Mouse (Mus musculus): ENCODE data around the gene Pde4c.

Gene Pde4c

DNA sequence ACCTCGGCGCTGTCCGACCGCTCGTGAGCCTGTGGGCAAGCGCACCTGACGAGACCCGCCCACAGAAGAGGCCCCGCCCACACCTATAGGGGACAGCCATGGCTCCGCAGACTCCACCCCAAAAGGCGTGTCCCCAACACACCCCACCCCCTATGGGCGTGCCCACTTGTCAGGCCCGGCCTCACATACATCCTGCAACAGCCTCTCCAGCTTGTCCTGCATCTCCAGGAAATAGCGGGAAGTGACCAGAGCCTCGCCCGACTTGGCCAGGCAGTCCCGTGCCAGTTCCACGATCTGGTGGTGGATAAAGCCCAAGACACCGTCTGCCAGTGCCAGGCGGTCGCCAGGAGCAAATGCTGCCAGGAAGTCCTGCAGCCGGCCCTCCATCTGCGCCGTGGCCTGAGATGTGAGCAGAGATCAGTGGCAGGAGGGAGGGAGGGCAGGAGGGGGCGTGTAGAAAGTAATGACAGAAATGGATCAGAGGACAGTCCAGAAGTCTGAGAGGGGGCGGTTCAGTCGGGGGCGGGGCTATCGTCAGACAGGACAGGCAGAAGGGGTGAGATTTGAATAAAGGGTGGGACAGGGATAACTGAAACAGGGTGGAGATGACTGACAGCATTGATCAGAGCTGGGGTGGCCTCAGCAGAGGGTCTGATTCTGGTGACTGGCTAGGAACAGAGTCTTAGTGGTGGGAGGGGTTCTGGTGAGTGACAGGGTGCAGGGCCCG, 64.6 kb downstream of the Pde4c start:
- no peak for DNase-seq (ENCODE audit: low spot score in 2 of 2)

DNA sequence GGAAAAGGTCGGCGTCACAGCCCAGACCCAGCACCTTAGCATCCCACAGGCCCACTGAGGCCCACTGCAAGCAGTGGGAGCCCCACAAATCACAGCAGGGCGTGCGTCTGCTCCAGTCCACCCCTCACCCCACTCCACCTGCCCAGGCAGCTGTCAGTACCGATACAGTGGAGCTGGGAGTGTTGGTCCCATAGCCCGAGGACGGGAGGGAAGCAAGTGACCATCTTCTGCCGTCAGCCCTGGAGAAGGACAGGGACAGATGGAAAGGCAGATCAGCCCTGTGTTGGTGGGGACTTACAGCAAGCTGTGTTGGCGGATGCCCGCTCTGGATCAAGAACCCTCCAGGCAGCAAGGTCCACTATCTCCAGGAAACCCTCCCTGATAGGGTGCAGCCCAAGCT, 65.5 kb downstream of the Pde4c start:
- DNase-seq (ENCODE audit: low spot score in 2 of 2): no peak

DNA sequence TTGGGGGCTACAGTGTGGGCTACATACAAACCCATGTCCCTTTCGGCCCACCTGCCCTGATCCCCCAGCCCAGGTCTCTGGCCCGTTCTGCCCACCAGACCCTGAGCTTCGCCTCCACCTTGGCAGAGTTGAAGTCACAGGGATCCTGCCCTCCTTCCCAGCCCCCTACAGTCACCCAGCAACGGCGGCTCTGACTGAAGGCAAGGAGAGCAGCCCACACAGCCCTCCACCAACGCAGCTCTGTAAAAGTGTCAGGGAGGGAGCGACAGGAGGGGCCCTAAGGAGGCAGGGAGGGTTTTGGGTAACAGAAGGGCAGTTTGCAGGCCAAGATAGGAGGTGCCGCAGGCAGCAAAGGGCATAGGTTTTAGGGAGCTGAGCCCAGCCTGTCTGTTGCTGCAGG, 67.3 kb downstream of the Pde4c start:
- DNase-seq (ENCODE audit: low spot score in 2 of 2): no peak

DNA sequence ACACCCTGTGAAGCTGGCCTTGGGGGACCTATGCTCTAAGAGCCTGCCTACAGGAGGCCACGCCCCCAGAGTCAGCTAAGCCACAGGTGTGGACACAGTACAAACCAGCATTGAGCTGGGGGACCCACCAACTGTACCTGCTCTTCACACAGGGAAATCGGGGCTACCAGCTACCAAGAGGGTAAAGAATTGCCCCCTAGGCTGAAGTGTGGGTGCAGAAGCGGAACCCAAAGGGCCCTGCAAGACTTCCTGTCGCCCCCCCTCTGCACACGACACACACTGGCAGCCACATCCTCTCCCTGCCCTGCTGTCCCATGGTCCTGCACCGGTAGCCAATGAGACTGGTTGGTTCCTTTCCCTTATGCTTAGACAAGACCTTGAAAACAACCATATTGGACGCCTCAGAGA, 67.8 kb downstream of the Pde4c start:
- DNase-seq (ENCODE audit: low spot score in 2 of 2): peak in 1 of 2 experiments; percentile 54

DNA sequence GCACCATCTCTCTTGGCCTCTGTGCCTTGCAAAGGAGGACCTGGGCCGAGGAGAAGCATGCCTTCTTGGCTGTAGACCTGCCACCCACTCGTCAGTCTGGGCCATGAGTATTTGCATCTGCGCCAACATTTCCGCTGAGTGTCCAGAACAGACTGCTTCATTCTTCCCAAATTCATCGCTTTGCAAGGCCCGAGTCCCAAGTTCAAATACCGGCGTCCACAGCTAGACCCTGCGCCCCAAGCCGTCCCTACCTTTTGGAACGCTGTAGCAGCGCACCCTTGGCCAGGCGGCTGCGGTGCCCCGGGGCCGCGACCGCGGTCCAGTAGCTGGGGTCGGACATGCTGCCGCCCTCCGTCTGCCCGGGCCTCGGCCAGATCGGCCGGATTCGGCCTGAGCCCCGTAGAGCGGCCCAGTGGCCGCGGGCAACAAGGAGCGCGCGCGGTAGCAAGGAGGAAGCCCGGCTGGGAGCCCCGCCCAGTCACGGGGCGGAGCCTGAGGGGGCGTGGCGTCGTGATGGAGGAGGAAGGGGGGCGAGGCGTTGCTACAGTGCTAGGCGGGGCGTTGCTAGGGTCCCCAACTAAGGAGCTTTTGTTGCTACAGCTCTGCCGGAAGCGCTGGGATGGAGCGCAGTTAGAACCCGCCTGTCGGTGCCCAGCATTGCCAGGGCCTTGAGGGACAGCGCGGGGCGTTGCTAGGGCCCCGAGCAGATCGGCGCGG, 68.6 kb downstream of the Pde4c start:
- peak; percentile 95 to 97 for DNase-seq (ENCODE audit: low spot score in 2 of 2)

DNA sequence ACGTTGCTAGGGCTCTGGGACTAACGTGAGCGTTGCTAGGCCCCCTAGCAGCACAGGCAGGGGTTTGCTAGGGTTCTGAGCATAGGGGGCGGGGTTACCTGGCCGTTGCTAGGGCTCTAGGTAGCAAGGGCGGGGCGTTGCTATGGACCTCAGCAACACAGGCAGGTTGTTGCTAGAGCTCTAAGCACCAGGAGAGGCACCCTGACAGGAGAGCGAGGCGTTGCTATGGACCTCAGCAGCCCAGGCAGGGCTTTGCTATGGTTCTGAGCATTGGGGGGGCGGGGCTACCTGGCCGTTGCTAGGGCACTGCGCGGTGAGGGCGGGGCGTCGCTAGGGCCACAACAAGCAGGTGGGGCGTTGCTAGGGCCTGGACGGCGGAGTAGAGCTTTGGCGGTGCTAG, 69.2 kb downstream of the Pde4c start:
- peak in 1 of 2 experiments; percentile 62 for DNase-seq (ENCODE audit: low spot score in 2 of 2)

DNA sequence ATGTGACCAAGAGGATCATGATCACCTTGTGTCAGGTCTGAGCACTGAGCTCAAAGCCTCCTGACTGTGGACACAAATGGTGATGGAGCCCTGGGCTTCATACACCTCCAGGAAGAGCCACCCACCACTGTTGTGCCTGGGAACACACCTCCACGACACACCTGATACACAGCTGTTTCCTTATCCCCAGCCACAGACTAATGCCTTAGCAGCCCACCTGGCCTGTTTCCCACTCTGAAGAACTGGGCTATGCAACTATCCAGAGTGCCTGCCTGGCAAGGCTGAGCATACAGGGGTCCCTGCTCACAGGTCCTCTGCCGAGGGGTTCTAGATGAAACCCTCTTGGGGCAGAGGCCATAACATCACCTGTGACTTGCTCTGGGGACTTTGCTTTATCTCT, 70.7 kb downstream of the Pde4c start:
- DNase-seq (ENCODE audit: low spot score in 2 of 2): no peak

DNA sequence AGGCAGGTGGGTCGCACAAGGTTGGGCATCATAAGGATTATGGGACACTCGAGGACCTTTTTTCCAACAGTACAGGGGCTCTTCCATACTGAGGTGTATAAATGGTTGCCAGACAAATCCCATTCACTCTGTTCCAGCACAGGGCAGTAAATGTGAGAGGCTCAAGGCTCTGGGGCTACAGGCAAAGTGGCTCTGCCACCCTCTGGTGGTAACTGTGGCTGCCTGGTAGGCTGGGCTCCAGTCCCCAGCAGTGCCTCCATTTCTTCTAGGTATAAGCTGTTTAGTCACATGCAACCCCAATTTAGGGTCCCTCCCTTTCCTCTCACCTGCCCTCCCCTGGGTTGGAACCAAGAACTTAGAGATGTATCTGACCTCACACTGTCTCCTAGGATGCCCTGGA, 71.8 kb downstream of the Pde4c start:
- no peak for DNase-seq (ENCODE audit: low spot score in 2 of 2)

- DNase-seq (ENCODE audit: low spot score in 2 of 2): no peak
Measured at GRCm38 (mm10) chr8:70796403-70797080, 73.0 kb downstream of the Pde4c start.

GRCm38 (mm10) chr8:70797081-70798070, 73.9 kb downstream of the Pde4c start:
- DNase-seq (ENCODE audit: low spot score in 2 of 2): peak; percentile 73

GRCm38 (mm10) chr8:70798281-70798680, 74.8 kb downstream of the Pde4c start:
- no peak for DNase-seq (ENCODE audit: low spot score in 2 of 2)

- DNase-seq (ENCODE audit: low spot score in 2 of 2): no peak
Measured at GRCm38 (mm10) chr8:70800648-70801047, 77.1 kb downstream of the Pde4c start.

Data from spleen, postnatal 14 days (tissue).